Mouse (Mus musculus) ES-Bruce4 (cell line): ENCODE data around the gene Pou2f3. TPM values are rescaled to one million over a fixed set of nuclear protein-coding genes. Genes with fewer than 3 reads are reported as not detected.

Experiments
- H3K27ac ChIP-seq: 2 replicates; pipeline ENCODE4 v1.5.1; 2012; ENCODE audit warnings: low read length, inconsistent platforms; ENCODE audit not compliant: insufficient read depth
- H3K27me3 ChIP-seq: 2 replicates; pipeline ENCODE4 v1.6.1; 2012; ENCODE audit warnings: mild to moderate bottlenecking, low read length, inconsistent platforms; ENCODE audit not compliant: control insufficient read depth, poor library complexity, insufficient read depth, severe bottlenecking
- H3K36me3 ChIP-seq: 2 replicates; pipeline ENCODE4 v1.6.1; 2012; ENCODE audit warnings: inconsistent platforms, mild to moderate bottlenecking, low read length, moderate library complexity; ENCODE audit not compliant: control insufficient read depth, poor library complexity, insufficient read depth, severe bottlenecking
- H3K4me1 ChIP-seq: one replicate; pipeline ENCODE4 v1.8.1; 2011; ENCODE audit warnings: low read length; ENCODE audit not compliant: control insufficient read depth, insufficient read depth
- H3K4me3 ChIP-seq: 2 replicates; pipeline ENCODE4 v1.5.1; 2011; ENCODE audit warnings: low read depth, mild to moderate bottlenecking, low read length
- H3K9ac ChIP-seq: 2 replicates; pipeline ENCODE4 v1.6.1; 2012; ENCODE audit warnings: low read depth, mild to moderate bottlenecking, inconsistent platforms; ENCODE audit not compliant: poor library complexity, severe bottlenecking
- H3K9me3 ChIP-seq: replicated peaks from 2 replicates; pipeline ENCODE4 v1.6.1; 2012; ENCODE audit warnings: mild to moderate bottlenecking, low read length, inconsistent platforms; ENCODE audit not compliant: control insufficient read depth, poor library complexity, insufficient read depth, severe bottlenecking
- CTCF ChIP-seq: IDR thresholded peaks from one replicate; pipeline ENCODE4 v1.8.1; 2011; ENCODE audit warnings: low read depth, low read length
- EP300 ChIP-seq: IDR thresholded peaks from 2 replicates; pipeline ENCODE4 v1.6.1; 2011; ENCODE audit warnings: low read depth, low read length; ENCODE audit not compliant: insufficient read depth
- POLR2A ChIP-seq: IDR thresholded peaks from one replicate; pipeline ENCODE4 v1.8.1; 2011; ENCODE audit warnings: low read length; ENCODE audit not compliant: insufficient read depth
- polyA plus RNA-seq: library from polyadenylated mRNA; stranded (reverse); fragments of >200 nt; gene quantifications from 2 replicates; pipeline ENCODE4 v1.2.4, GENCODE M21; 2011; ENCODE audit warnings: low read depth; ENCODE audit not compliant: missing spikeins, insufficient read depth, insufficient read length

Pou2f3 gene
- polyA plus RNA-seq, 1 experiment = 2.4 TPM

GRCm38 (mm10) chr9:43105664-43106361 lies 104.4 kb downstream of the Pou2f3 start:
- H3K9me3 ChIP-seq = no peaks in the 10 kb centered on the region
- peak overlapping the region; percentile 95 for H3K9ac ChIP-seq
- TF ChIP-seq CTCF (no peak), EP300 (0 out of 2 replicates have a peak, but pooled peaks have one; percentile 61)

GRCm38 (mm10) chr9:43104873-43105663 lies 105.1 kb downstream of the Pou2f3 start:
- H3K4me1 ChIP-seq = no peaks in the 10 kb centered on the region
- H3K36me3 ChIP-seq = no peaks in the 10 kb centered on the region
- H3K27ac ChIP-seq = peak overlapping the region; percentile 21; the same call in 1 of the 2 replicates
- peak overlapping the region; percentile 94 for H3K4me3 ChIP-seq
- H3K27me3 ChIP-seq = no peaks in the 10 kb centered on the region
- H3K9ac ChIP-seq = peak overlapping the region; percentile 95
- TF ChIP-seq POLR2A (no peak), CTCF (no peak), EP300 (no peak)
- H3K9me3 ChIP-seq = no peaks in the 10 kb centered on the region

More at GRCm38 (mm10) chr9:43105664-43106361, 104.4 kb downstream of the Pou2f3 start:
- no peaks in the 10 kb centered on the region for H3K4me1 ChIP-seq
- H3K27ac ChIP-seq = peak overlapping the region; percentile 21; the same call in 1 of the 2 replicates
- H3K27me3 ChIP-seq = no peaks in the 10 kb centered on the region
- no peaks in the 10 kb centered on the region for H3K36me3 ChIP-seq
- H3K4me3 ChIP-seq = peak overlapping the region; percentile 94

- H3K36me3 ChIP-seq = no peaks in the 10 kb centered on the region
- no peaks in the 10 kb centered on the region for H3K9me3 ChIP-seq
- no peaks in the 10 kb centered on the region for H3K27me3 ChIP-seq
- TF ChIP-seq POLR2A (no peak), CTCF (no peak), EP300 (no peak)
- peak overlapping the region; percentile 94 for H3K4me3 ChIP-seq
- H3K9ac ChIP-seq = peak overlapping the region; percentile 95
- H3K27ac ChIP-seq = no peak overlapping the region
- H3K4me1 ChIP-seq = no peaks in the 10 kb centered on the region
These were observed 105.7 kb downstream of the Pou2f3 start for GRCm38 (mm10) chr9:43104526-43104872.

GRCm38 (mm10) chr9:43103675-43104299 lies 106.4 kb downstream of the Pou2f3 start:
- H3K9ac ChIP-seq = no peak overlapping the region
- H3K27ac ChIP-seq = no peak overlapping the region
- H3K4me1 ChIP-seq = no peaks in the 10 kb centered on the region
- no peak overlapping the region for H3K4me3 ChIP-seq
- TF ChIP-seq CTCF = no peak
- no peak for TF ChIP-seq EP300
- no peak for TF ChIP-seq POLR2A
- H3K9me3 ChIP-seq = no peaks in the 10 kb centered on the region
- H3K36me3 ChIP-seq = no peaks in the 10 kb centered on the region
- no peaks in the 10 kb centered on the region for H3K27me3 ChIP-seq

GRCm38 (mm10) chr9:43102931-43103330 lies 107.2 kb downstream of the Pou2f3 start:
- H3K27me3 ChIP-seq = no peaks in the 10 kb centered on the region
- no peak overlapping the region for H3K4me3 ChIP-seq
- H3K4me1 ChIP-seq = no peaks in the 10 kb centered on the region
- no peak overlapping the region for H3K9ac ChIP-seq
- H3K27ac ChIP-seq = no peak overlapping the region
- no peak for TF ChIP-seq CTCF
- TF ChIP-seq EP300 = no peak
- TF ChIP-seq POLR2A = no peak
- no peaks in the 10 kb centered on the region for H3K9me3 ChIP-seq
- no peaks in the 10 kb centered on the region for H3K36me3 ChIP-seq
